Mouse (Mus musculus) hindbrain, embryonic 10.5 days (tissue): Measurements from ENCODE around the gene Tgfbr3. TPM values are rescaled to one million over a fixed set of nuclear protein-coding genes. Genes with fewer than 3 reads are reported as not detected.

Source experiments
- DNase-seq: peaks from one replicate; pipeline ENCODE4 v3.0.0-alpha.2; 2017; ENCODE audit warnings: low spot score
- H3K27ac ChIP-seq: fragments of 300-500 bp; sonication (generic); 2 replicates; pipeline ENCODE4 v1.5.1; 2016; ENCODE audit warnings: mild to moderate bottlenecking, moderate library complexity
- H3K27me3 ChIP-seq: fragments of 300-500 bp; sonication (generic); 2 replicates; pipeline ENCODE4 v1.6.1; 2016; ENCODE audit warnings: mild to moderate bottlenecking; ENCODE audit not compliant: poor library complexity, insufficient read depth, severe bottlenecking
- H3K36me3 ChIP-seq: fragments of 300-500 bp; sonication (generic); 2 replicates; pipeline ENCODE4 v1.6.1; 2016; ENCODE audit warnings: mild to moderate bottlenecking, moderate library complexity
- H3K4me1 ChIP-seq: fragments of 300-500 bp; sonication (generic); replicated peaks from 2 replicates; pipeline ENCODE4 v1.6.1; 2016; ENCODE audit warnings: mild to moderate bottlenecking
- H3K4me3 ChIP-seq: fragments of 300-500 bp; sonication (generic); 2 replicates; pipeline ENCODE4 v1.5.1; 2016; ENCODE audit warnings: mild to moderate bottlenecking, moderate library complexity
- H3K9me3 ChIP-seq: fragments of 300-500 bp; sonication (generic); 2 replicates; pipeline ENCODE4 v1.6.1; 2016; ENCODE audit warnings: mild to moderate bottlenecking, moderate library complexity
- WGBS: fragments of 180-500 bp; shearing (Covaris S2); methylation state at CpG from one replicate; pipeline ENCODE4 v1.1.7; 2016; 5-methylcytosine and 5-hydroxymethylcytosine counted together
- polyA plus RNA-seq: library from polyadenylated mRNA; unstranded; fragments of >200 nt; fragmentation: Nextera tagmentation; extraction: Ambion mirVana; gene quantifications from 2 replicates; pipeline ENCODE4 v1.2.1, GENCODE M21; 2016

The Tgfbr3 gene
- polyA plus RNA-seq, 1 experiment from 2014 or later = 8.3 TPM

DNA sequence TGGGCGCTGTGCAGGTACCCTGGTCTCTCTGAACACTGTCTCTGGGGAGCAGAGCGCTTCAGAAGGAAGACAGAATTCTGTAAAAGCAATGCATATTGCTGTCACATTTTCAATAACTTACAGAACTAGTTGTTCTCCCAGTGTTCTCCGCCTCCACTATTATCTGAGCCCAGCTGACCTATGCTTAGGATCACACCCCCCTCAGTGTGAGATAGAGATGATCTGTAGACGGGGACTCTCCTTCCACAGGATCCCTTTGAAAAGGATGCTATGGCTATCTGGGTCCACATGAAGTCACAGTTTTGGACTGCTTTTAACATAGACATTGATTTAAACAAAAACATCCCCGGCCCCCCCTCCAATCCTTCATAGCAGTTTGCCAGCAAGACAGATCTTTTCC lies 148.1 kb downstream of the Tgfbr3 start:
- Histone ChIP-seq H3K36me3 (peaks cover 12% of the 10 kb centered on the region), H3K27me3 (peaks cover 7% of the 10 kb centered on the region; the same call in 1 of the 2 replicates), H3K4me3 (no peak overlapping the region), H3K27ac (no peak overlapping the region), H3K4me1 (peaks cover 51% of the 10 kb centered on the region), H3K9me3 (no peaks in the 10 kb centered on the region)
- no peak for DNase-seq
- 85% methylated on average over 5 of the region's 5 CpGs for WGBS

- peaks cover 5% of the 10 kb centered on the region; the same call in 1 of the 2 replicates for H3K27me3 ChIP-seq
- peak; percentile 35 for DNase-seq
- WGBS = 54% methylated on average over 11 of the region's 11 CpGs
- H3K36me3 ChIP-seq = peaks cover 15% of the 10 kb centered on the region
- H3K4me1 ChIP-seq = peaks cover 42% of the 10 kb centered on the region
- H3K27ac ChIP-seq = peak overlapping the region; percentile 79
- H3K9me3 ChIP-seq = no peaks in the 10 kb centered on the region
- no peak overlapping the region for H3K4me3 ChIP-seq
Measured at GRCm38 (mm10) chr5:107139800-107140651, 149.4 kb downstream of the Tgfbr3 start.

GRCm38 (mm10) chr5:107133336-107133735 lies 156.1 kb downstream of the Tgfbr3 start:
- no peak overlapping the region for H3K4me3 ChIP-seq
- no peak overlapping the region for H3K27ac ChIP-seq
- DNase-seq = no peak
- H3K9me3 ChIP-seq = no peaks in the 10 kb centered on the region
- no peaks in the 10 kb centered on the region for H3K27me3 ChIP-seq
- peaks cover 21% of the 10 kb centered on the region for H3K36me3 ChIP-seq
- WGBS = 93% methylated on average over 2 of the region's 2 CpGs
- peaks cover 16% of the 10 kb centered on the region for H3K4me1 ChIP-seq

GRCm38 (mm10) chr5:107132231-107132630 lies 157.2 kb downstream of the Tgfbr3 start:
- Histone ChIP-seq H3K27me3 (no peaks in the 10 kb centered on the region), H3K36me3 (peaks cover 17% of the 10 kb centered on the region), H3K9me3 (no peaks in the 10 kb centered on the region), H3K27ac (no peak overlapping the region), H3K4me1 (peaks cover 16% of the 10 kb centered on the region), H3K4me3 (no peak overlapping the region)
- no peak for DNase-seq
- 72% methylated on average over 8 of the region's 8 CpGs for WGBS

DNA sequence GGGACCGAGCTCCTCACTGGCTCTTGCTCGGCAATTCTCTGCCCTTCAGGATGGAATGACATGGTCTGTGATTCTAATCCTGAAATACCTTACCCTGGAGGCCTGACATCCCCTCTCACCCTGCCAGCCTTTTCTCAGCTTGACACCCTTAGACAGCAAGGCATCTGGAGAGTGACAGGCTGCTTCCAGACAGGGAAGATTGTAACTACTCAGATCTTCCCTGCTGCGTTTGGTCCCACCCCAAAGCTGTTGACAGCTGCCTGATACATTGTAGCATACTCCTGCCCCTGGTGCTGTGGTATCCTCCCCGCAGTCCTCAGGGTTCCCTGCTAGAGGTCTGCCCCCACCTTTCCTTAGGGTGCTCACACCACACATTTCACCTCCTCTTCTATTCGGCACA lies 160.1 kb downstream of the Tgfbr3 start:
- Histone ChIP-seq H3K36me3 (peaks cover 6% of the 10 kb centered on the region; the same call in 1 of the 2 replicates), H3K4me1 (peaks cover 33% of the 10 kb centered on the region), H3K4me3 (no peak overlapping the region), H3K27ac (peak overlapping the region; percentile 23; the same call in 1 of the 2 replicates), H3K9me3 (no peaks in the 10 kb centered on the region), H3K27me3 (no peaks in the 10 kb centered on the region)
- DNase-seq = no peak
- WGBS = 45% methylated on average over 5 of the region's 5 CpGs

GRCm38 (mm10) chr5:107126561-107126960 lies 162.9 kb downstream of the Tgfbr3 start:
- Histone ChIP-seq H3K36me3 (peaks cover 6% of the 10 kb centered on the region; the same call in 1 of the 2 replicates), H3K27ac (no peak overlapping the region), H3K4me3 (no peak overlapping the region), H3K27me3 (no peaks in the 10 kb centered on the region), H3K4me1 (peaks cover 35% of the 10 kb centered on the region), H3K9me3 (no peaks in the 10 kb centered on the region)
- WGBS = 81% methylated on average over 7 of the region's 7 CpGs
- no peak for DNase-seq

DNA sequence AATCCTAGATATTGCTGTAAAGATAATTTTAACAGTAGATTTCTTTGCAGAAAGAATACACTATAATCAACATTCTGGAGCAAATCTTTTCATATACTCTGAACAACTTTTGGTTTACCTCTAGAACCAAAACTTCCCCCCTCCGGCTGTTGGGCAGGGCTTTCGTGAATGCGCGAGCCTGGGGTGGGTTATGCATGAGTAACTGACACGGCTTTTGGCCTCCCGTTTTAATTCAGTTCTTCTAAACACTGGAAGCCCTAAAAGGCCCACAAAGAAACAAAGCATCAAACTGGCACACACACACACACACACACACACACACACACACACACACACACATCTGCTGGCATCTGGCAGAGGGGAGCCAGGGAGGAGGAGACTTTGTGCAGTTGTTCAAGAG lies 164.3 kb downstream of the Tgfbr3 start:
- WGBS = 41% methylated on average over 6 of the region's 6 CpGs
- H3K27ac ChIP-seq = peak overlapping the region; percentile 10; the same call in 1 of the 2 replicates

GRCm38 (mm10) chr5:107124531-107124930 lies 164.9 kb downstream of the Tgfbr3 start:
- DNase-seq = no peak
- no peaks in the 10 kb centered on the region for H3K27me3 ChIP-seq
- 0 out of 2 replicates have a peak overlapping the region, but pooled peaks have one; percentile 10 for H3K27ac ChIP-seq
- H3K9me3 ChIP-seq = no peaks in the 10 kb centered on the region
- H3K4me1 ChIP-seq = peaks cover 37% of the 10 kb centered on the region
- WGBS = 84% methylated on average over 7 of the region's 7 CpGs
- H3K4me3 ChIP-seq = no peak overlapping the region
- peaks cover 6% of the 10 kb centered on the region; the same call in 1 of the 2 replicates for H3K36me3 ChIP-seq

More for the DNA sequence above, 164.3 kb downstream of the Tgfbr3 start:
- no peak for DNase-seq
- Histone ChIP-seq H3K27me3 (no peaks in the 10 kb centered on the region), H3K4me3 (no peak overlapping the region), H3K9me3 (no peaks in the 10 kb centered on the region), H3K36me3 (peaks cover 6% of the 10 kb centered on the region; the same call in 1 of the 2 replicates), H3K4me1 (peaks cover 35% of the 10 kb centered on the region)

- no peaks in the 10 kb centered on the region for H3K9me3 ChIP-seq
- no peak overlapping the region for H3K27ac ChIP-seq
- H3K27me3 ChIP-seq = no peaks in the 10 kb centered on the region
- no peak overlapping the region for H3K4me3 ChIP-seq
- peaks cover 27% of the 10 kb centered on the region for H3K4me1 ChIP-seq
- DNase-seq = no peak
- no peaks in the 10 kb centered on the region for H3K36me3 ChIP-seq
- whole genome bisulfite sequencing = 85% methylated on average over 4 of the region's 4 CpGs
Measured at GRCm38 (mm10) chr5:107122622-107123021, 166.8 kb downstream of the Tgfbr3 start.

DNA sequence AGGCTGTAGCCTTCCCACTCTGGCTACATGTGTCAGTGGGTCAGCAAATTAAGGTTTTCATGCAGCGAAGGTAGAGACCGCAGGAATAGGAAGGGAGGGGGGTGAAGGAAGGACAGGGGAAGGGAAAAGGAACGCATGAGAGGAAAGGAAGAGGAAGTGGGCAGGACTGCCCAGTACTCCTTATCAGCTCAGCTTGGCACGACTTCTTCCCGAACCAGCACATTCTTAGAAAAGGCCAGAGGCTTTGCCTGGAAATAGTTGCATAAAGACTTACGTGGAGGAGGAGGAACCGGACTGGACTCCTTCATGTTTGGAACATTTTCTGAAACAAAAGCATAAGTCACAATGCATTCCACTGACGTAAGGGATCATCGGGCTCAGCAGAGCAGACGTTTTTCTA lies 168.3 kb downstream of the Tgfbr3 start:
- no peaks in the 10 kb centered on the region for H3K27me3 ChIP-seq
- no peak overlapping the region for H3K27ac ChIP-seq
- WGBS = 77% methylated on average over 10 of the region's 10 CpGs
- DNase-seq = no peak
- H3K9me3 ChIP-seq = no peaks in the 10 kb centered on the region
- H3K36me3 ChIP-seq = 0 out of 2 replicates have a peak, but pooled peaks cover 3% of the 10 kb centered on the region
- H3K4me3 ChIP-seq = no peak overlapping the region
- peaks cover 27% of the 10 kb centered on the region for H3K4me1 ChIP-seq

DNA sequence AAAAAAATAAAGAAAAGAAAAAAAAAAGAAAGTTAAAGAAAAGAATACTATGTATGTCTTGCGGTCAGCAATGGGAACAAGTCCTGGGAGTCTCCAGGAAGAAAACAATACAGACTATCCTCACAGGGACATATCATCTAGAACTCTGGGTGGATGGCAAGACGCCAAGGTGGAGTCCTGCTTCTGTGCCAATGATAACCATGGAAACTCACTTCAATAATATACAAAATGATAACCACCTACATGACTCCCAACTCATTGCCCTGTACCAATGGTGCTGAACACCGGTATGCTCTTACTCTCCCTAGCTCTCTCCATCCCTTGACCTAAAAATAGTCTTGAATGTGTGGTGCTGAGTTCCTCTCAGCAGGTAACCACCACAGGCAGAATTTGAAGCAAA lies 168.8 kb downstream of the Tgfbr3 start:
- 88% methylated on average over 3 of the region's 3 CpGs for WGBS
- Histone ChIP-seq H3K4me1 (peaks cover 23% of the 10 kb centered on the region), H3K36me3 (0 out of 2 replicates have a peak, but pooled peaks cover 3% of the 10 kb centered on the region), H3K4me3 (no peak overlapping the region), H3K9me3 (no peaks in the 10 kb centered on the region), H3K27me3 (no peaks in the 10 kb centered on the region), H3K27ac (no peak overlapping the region)
- no peak for DNase-seq

DNA sequence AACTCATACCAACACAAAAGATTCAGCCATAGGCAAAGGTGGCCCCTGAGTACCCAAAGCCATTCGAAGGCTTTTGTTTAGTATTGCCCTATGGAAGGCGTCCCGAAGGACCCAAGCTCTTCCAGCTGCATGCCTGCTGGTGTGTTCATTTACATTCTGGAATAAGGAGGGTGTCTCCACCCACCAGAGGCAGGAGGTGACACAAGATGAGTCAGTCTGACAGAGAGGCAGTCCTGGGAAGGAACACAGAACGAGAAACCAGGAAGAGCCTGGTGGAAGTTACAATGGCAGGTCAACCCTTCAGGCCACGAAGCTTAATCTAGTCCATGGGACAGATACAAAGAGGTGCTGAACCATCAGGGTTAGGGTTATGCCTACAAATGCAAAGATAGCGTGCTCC lies 169.5 kb downstream of the Tgfbr3 start:
- H3K4me3 ChIP-seq = no peak overlapping the region
- no peak for DNase-seq
- H3K36me3 ChIP-seq = 0 out of 2 replicates have a peak, but pooled peaks cover 3% of the 10 kb centered on the region
- WGBS = 67% methylated on average over 6 of the region's 6 CpGs
- peaks cover 16% of the 10 kb centered on the region for H3K4me1 ChIP-seq
- no peaks in the 10 kb centered on the region for H3K27me3 ChIP-seq
- H3K9me3 ChIP-seq = no peaks in the 10 kb centered on the region
- no peak overlapping the region for H3K27ac ChIP-seq

- WGBS = 77% methylated on average over 3 of the region's 3 CpGs
- Histone ChIP-seq H3K4me3 (no peak overlapping the region), H3K27ac (no peak overlapping the region), H3K9me3 (no peaks in the 10 kb centered on the region), H3K4me1 (peaks cover 11% of the 10 kb centered on the region), H3K36me3 (0 out of 2 replicates have a peak, but pooled peaks cover 3% of the 10 kb centered on the region), H3K27me3 (no peaks in the 10 kb centered on the region)
- DNase-seq = no peak
Measured at GRCm38 (mm10) chr5:107116821-107117220, 172.6 kb downstream of the Tgfbr3 start.
